Mouse (Mus musculus) lung, adult 18-20 months (tissue): ENCODE measurements around the gene Pga5.

Experiments used
- DNase-seq, 2 experiments: peaks; one replicate each; pipeline ENCODE4 v3.0.0; 2022; ENCODE audit warnings: mixed read lengths in 2 of 2

Pga5 gene

GRCm38 (mm10) chr19:10701013-10701726 is 23.3 kb upstream of the Pga5 start:
- peak in 1 of 2 experiments; percentile 26 for DNase-seq

DNA sequence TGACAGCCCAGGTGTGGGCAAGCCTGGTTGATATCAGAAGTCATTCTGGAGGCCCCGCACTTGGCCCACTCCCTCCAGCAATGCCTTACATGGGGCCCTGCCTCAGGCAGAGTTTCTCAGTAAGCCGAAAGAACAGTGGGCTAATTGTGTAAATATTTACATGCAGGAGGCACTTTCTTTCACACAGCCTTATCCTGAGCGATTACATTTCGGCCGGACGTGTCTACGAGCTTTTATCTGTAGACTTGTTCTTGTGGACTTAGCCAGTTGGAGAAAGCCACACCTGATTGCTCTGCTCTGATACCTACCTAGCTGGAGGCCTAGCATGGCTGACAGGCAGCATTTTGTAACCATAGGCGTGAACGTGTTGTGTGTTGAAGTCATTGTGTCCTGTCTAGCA is 22.0 kb upstream of the Pga5 start:
- DNase-seq = peak in 1 of 2 experiments; percentile 27

DNA sequence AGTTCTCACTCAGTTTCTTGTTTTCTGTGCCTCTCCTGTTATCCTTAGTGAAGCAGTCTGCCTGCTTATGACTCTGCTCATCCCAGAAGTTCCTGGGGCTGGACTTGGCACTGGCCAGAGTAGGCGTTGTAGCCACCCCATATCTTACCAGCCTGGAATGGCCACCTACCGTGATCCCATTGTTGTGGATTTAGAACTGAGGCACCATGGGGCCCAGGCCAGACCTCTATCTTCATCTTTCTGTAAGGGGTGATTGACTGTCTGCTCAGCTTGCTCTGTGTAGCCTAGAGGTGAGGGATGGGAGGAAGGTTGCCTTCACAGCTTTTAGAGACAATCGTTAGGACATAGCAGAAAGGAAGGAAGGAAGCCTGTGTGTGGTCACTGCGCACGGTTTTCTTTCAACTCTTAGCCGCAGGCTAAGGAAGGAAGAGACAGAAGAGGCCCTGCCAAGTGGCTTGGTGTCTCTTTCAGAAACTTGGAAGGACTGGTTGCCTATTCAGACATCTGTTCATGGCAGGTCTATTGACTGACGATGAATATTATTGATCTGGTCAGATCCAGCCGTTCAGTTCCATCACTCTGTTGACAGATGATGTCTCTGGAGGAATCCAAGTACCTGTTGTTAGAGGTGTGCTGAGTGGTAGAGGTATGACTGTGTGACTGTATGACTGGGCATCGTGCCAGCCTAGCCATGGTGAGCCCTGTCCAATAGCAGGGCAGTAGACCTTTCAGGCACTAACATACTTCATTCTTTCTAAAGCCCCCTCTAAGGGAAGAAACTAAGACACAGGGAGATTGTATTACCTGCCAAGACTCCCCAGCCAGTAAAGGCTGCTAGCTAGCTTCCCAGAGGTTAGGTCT is 20.5 kb upstream of the Pga5 start:
- no peak for DNase-seq

DNA sequence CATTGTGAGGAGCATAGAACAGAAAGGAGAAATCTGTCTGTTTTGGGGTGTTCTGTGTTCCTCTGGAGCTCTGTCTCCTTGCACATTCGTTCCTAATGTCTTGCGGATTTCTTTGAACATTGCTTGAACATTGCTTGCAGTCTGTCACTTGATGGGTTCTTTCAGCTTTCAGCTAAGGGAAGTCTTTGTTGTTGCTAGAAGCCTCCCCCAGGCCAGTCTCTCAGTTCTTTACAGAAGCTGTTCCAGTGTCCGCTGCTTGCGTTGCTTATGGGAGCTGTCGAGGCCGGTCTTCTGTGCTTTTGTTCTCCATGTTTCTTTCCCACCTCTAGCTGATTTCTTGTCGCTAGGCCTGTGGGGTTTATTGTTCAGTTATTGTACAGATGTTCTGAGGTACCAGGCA is 17.9 kb upstream of the Pga5 start:
- DNase-seq = no peak

DNA sequence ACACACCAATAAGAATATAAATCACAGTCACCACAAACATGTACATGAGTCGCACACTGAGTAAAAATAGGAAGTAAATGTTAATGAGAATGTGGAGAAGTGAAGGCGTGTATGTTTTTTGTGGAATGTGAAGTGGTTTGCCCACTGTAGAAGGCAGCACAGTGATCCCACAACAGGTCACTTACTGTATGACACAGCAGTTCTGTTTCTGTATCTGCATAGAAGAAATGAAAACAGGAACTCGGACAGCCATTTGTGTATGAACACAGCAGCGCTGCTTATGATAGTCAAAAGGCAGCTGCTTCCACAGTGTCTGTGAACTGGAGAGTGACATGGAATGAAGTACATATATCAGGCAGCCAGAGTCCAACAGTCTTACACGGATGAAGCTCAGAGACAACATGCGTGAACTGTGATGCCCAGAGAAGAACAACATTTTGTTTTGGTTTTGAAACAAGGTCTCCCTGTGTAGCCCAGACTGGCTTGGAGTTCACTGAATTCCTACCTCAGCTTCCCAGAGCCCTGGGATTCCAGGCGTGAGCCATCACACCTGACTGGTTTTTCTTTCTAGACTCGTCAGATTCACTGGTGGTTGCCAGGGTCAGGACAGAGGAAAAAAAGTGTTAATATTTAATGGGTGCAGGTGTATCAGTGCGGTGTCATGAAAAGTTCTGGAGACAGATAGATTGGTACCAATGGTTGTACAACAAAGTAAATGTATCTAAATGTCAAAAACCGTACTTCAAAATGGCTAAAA is 16.2 kb upstream of the Pga5 start:
- peak in 1 of 2 experiments; percentile 29 for DNase-seq

DNA sequence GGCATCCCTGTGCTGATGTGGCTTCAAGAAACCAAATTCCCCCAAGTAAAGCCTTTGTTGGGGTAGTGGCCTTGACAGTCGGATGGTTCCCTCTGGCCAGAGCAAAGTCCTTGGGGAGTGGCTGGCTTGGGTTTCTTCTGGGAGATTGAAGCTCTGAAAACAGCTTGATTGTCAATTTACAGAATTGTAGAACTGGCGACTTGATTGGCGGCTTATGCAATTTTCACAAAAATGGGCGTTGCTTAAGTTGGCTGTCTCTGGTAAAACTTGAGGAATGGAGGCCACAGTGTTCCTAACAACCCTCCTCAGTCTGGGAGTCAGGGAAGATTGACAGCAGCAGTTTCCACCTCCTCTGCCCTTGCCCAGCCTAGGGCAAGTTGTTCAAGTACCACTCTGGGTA is 14.5 kb upstream of the Pga5 start:
- no peak for DNase-seq

DNA sequence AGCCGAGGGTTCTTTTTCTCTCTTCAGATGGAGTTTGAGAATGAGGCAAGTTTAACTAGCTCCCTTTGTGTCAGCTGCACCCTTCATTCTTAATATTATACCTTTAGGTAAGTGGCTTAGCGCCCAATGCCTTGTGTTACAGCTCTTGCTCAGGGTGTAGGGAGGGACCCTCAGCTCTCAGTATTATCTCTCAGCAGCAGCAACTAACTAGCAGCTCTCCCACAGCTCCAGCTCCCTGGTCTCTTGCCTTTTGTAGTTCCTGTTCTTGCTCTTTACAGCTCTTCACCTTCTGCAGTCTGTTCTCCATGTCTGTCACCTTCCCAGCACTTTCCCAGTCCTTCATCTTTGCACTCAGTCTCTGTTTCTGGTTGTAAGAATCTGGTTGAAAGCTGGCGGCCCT is 13.8 kb upstream of the Pga5 start:
- no peak for DNase-seq

DNA sequence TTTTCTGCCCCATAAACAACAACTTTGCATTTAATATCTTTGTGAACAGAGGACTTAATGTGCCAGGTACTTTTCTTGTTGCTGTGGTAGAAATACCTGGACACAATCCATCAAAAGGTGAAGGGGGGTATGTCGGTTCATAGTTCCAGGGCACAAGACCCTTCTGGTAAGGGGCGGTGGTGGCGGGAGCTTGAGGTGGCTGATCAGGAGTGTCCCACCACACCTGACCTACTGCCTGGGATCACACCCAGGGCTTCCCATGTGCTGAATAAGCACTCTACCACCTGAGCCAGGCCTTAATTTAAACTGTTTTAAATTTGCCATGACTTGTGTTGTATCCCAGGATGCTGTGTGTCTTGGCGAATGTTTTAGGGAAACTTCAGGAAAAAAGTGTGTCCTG is 13.2 kb upstream of the Pga5 start:
- DNase-seq = no peak

- peak; percentile 49 to 71 for DNase-seq
Observed at GRCm38 (mm10) chr19:10690336-10690735, 12.5 kb upstream of the Pga5 start.

- no peak for DNase-seq
Observed at GRCm38 (mm10) chr19:10689470-10690166, 11.7 kb upstream of the Pga5 start.

- DNase-seq = peak; percentile 92 to 95
Observed at GRCm38 (mm10) chr19:10688537-10689352, 10.9 kb upstream of the Pga5 start, which contains the start of gene Vps37c. Gene Vps37c, plus strand, starts transcription at chr19:10688735.

DNA sequence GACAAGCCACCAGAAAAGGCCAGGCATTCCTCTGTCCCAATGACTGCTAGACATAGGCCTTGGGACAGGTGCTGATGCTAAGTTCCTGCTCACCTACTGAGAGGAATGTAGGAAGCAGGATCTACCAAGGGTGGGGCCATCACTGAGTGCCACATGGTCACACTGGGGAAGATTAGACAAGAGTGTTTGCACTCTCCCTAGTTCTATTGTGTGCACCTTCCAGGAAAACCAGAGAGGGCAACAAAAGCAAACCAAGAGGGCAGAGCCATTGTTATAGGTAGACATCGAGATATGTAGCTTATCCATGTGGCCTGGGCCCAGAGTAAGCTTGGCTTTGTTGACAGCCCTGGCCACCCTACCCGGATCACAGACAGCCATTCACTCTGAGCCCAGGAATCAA is 7.9 kb upstream of the Pga5 start:
- peak in 1 of 2 experiments; percentile 23 for DNase-seq

- DNase-seq = no peak
Observed at GRCm38 (mm10) chr19:10685081-10685480, 7.2 kb upstream of the Pga5 start.

- no peak for DNase-seq
Observed at GRCm38 (mm10) chr19:10681571-10681970, 3.7 kb upstream of the Pga5 start.

GRCm38 (mm10) chr19:10678772-10679067 is 849 bp upstream of the Pga5 start:
- DNase-seq = no peak

DNA sequence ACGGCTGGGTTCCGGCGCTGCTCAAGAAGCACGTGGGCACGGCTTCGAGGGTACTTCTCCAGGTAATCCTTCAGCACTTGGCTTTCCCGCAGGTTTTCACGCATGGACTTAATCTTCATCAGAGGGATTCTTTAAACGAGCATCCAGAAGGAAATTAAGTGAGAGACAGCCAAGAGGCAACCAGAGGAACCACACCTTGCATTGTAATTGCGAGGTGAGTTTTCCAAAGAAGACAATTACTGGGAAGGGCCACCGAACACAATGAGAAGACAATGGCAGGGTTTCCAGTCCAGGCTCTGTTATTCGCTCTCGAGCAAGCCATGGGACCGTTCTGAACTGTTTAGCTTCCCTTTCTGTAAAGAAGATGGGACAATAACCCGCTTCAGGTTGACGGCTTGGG is 1.2 kb downstream of the Pga5 start:
- DNase-seq = no peak

DNA sequence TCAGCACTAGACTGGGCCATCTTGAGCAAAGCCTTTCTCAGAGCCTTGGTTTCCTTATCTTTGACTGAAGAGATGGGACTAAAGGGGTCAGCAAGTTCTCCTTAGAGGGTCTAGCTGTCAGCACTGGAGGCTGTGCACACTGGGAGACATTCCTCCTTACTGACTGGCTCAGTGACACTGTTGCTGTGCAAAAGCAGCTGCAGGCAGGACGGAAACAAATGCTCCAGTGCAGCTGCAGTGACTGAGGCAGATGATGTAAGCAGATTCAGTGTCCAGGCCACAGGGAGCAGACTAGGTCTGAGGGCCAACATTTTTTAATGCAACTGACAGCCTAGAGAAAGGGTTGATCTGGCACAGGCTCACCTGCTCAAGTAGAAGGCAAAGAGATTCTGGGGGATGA is 4.6 kb downstream of the Pga5 start:
- no peak for DNase-seq

DNA sequence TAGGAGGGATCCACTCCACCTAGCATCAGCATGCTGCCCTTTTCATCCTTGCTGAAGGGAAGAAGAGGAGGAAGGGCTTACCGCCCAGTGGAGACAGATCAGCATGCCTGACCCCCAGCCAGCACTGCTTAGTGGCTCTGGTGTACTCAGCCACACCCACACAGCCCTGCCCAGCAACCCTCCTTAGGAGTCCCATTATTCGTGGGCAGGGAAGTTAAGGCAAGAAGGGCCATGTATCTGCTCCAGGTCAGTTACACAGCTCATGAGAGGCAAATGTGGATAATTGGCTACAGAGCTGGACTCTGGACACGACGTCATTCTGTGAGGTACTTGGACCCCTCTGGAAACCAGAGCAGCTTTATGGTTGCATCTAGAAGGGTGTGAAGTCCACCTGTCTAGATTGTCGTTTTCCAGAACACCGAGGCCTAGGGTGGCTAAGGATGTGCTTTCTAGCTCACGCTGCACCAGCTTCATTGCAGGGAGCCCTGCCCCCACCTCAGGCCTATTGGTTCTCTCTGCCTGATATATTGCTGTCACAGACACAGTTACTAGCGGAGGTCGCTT is 5.9 kb downstream of the Pga5 start:
- no peak for DNase-seq

GRCm38 (mm10) chr19:10671319-10671718 is 6.6 kb downstream of the Pga5 start:
- no peak for DNase-seq

GRCm38 (mm10) chr19:10665499-10665898 is 12.4 kb downstream of the Pga5 start:
- DNase-seq = peak; percentile 24 to 27

DNA sequence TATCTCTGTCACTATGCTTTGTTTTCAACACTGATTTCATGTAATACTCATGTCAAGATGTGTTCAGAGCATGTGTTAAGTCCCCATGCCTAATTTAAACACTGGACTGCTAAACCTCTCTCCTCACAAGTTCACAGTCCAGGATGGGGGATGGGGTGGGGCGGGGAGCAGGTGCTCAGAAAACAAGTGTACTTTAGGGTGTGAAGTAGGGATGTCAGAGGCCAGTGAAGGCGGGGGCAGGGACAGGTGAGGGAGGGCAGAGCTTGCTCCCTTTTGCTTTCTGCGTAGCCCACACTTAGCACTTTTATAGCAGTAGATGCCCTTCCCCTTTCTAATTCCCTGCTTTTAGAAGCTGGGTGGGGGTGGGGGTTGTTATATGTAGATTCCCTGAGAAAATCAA is 12.8 kb downstream of the Pga5 start:
- DNase-seq = no peak

DNA sequence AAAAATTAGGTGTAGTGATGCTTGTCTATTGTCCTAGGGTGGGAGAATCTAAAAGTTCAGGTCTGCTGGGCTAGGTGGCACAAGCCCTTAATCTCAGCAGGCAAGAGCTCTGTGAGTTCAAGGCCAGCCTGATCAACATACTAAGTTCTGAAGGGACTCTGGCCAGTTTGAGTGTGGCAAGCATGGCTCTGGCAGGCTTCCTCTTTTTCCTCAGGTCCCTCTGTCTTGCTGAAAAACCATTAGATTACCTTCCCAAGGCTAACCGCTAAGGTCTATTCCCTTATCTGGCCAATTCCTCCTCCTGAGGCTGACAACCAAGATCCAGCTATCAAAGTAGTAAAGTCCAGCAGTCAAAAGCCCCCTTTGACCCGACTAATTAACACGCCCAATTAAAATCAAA is 15.2 kb downstream of the Pga5 start:
- no peak for DNase-seq
